Mouse (Mus musculus): ENCODE data around the gene Pik3ca. TPM values are rescaled to one million over a fixed set of nuclear protein-coding genes. Genes with fewer than 3 reads are reported as not detected.

The Pik3ca gene
- total RNA-seq, 2 experiments from 2014 or later, result 60.9 to 62.3 TPM

GRCm38 (mm10) chr3:32436101-32436500 lies 38.6 kb downstream of the Pik3ca start:
- no peak for DNase-seq (ENCODE audit: low spot score in 2 of 2)
- intact Hi-C loops (cut with DNase I), result no loop called here

DNA sequence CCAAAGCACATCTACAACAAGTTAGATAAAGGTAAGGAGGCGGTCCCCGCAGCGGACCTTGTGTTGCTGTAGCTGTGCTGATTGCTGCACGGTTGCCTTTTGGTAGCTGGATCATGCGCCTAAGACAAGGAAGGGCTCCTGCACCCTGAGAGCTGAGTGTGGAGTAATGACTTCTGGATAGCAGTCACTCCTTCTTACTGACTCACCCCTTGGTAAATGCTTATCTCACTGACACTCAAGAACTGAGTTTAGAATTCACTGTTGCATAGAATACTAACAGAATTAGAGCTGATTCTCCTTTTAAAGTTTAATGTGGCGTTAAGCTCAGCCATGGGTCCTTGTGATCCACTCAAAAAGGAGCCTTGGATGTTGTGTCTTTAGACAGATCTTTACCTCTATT lies 39.8 kb downstream of the Pik3ca start:
- intact Hi-C loops (cut with DNase I), result no loop called here
- no peak for DNase-seq (ENCODE audit: low spot score in 2 of 2)

GRCm38 (mm10) chr3:32437820-32438219 lies 40.3 kb downstream of the Pik3ca start:
- no peak for DNase-seq (ENCODE audit: low spot score in 2 of 2)
- intact Hi-C loops (cut with DNase I), result no loop called here

- intact Hi-C loops (cut with DNase I), result no loop called here
- DNase-seq (ENCODE audit: low spot score in 2 of 2), result no peak
These were observed 41.2 kb downstream of the Pik3ca start for GRCm38 (mm10) chr3:32438716-32439115.

DNA sequence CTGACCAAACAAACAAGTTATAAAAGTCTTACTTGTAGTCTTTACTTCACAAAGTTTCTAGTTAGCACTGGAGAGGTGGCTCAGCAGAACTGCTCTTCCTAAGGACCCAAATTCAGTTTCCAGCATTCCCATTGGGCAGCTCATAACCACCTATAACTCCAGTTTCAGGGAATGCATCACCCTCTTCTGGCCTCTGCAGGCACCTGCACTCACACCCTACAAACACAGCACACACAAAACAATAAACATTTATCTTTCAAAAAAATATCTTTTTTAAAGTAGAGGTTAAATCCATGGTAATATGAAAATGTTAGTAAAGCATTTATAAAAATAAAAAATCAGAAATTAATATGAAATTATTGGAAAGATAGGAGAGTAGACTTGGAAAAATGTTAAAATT lies 44.2 kb downstream of the Pik3ca start:
- intact Hi-C loops (cut with DNase I), result no loop called here
- no peak for DNase-seq (ENCODE audit: low spot score in 2 of 2)

DNA sequence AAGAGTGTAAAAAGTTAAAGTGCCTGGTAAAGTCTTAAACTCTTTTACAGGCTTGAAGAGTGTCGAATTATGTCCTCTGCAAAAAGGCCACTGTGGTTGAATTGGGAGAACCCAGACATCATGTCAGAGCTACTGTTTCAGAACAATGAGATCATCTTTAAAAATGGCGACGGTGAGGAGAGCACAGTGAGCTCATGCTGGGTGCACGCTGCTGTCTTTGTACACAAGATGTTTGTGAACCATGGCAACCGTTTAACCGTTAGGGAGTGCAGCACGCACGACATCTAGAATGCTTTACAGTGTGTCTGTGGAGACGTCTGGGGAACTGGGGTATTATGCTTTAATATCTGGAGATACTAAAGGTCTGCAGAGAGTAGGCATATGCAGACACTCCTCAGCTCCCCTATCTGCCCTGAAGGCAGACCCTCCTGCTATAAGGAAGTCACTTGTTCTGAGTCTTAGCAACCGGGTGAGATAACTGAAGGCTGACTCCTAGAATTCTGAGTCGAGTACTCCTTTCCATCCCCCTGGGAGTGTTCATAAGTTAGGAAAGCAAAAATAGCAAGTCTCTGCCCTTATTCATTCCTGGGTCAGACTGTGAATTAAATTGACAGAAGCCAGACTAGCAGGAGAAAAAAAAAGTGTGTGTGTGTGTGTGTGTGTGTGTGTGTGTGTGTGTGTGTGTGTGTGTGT lies 57.0 kb downstream of the Pik3ca start:
- intact Hi-C loops (cut with DNase I), result loop anchor here (10.0 kb wide), 1 partner anchor 270 kb away; no protein-coding TSS in a partner anchor
- no peak for DNase-seq (ENCODE audit: low spot score in 2 of 2)

- intact Hi-C loops (cut with DNase I), result loop anchor here (10.0 kb wide), 1 partner anchor 265 kb away; no protein-coding TSS in a partner anchor
- no peak for DNase-seq (ENCODE audit: low spot score in 2 of 2)
These were observed 62.3 kb downstream of the Pik3ca start for GRCm38 (mm10) chr3:32459777-32460176.

DNA sequence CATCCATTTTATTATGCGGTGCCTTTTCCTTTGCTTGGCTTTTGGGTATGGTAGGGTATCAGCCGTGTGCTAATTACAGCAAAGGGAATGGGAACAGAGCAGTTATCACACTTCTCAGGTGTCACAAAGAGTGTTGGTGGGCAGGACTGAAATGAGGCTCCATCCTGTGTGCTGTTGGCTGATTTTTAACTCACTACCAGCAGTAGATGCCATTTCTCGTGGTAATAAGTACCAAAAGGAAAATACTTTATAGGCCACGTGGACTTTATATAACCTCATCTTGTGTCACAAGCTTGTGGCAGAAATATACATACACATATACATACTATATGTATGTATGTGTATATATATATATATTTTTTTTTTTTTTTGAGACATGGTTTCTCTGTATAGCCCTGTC lies 69.8 kb downstream of the Pik3ca start:
- DNase-seq (ENCODE audit: low spot score in 2 of 2), result no peak
- intact Hi-C loops (cut with DNase I), result no loop called here

DNA sequence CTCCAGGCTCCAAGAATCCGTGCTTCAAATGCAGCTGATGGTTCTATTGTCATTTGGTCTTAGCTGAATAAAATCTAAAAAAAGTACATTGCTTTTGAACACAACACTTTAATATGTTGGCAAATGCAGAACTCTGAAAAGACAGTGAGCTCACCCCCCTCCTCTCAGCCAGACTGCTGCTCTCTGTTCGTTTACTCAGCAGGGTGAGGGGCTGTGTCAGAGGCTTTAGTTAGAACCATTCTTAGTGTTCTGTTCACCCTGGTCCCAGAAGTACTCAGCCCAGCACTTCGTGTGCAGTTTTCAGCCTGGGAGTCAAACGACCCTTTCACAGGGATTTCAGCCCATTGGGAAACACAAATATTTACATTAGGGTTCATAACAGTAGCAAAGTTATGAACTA lies 70.9 kb downstream of the Pik3ca start:
- intact Hi-C loops (cut with DNase I), result no loop called here
- DNase-seq (ENCODE audit: low spot score in 2 of 2), result no peak

- intact Hi-C loops (cut with DNase I), result no loop called here
These were observed 73.0 kb downstream of the Pik3ca start for GRCm38 (mm10) chr3:32470449-32470848.

DNA sequence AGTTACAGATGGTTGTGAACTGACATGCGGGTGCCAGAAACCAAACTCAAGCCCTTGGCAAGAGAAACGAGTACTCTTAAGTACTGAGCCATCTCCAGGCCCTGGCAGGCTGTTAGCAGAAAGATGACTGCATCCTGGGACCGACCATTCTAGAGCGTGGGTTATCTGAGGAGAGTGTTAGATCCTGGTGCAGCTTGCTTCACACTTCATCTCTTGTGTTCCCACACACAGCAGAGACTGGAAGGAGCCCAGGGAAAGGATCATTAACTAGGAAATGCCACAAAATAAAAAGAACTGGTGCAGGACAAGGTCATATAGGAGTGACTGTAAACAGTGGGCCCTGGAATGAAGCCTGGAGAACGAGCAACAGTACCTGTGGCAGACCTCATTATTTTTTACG lies 73.6 kb downstream of the Pik3ca start:
- intact Hi-C loops (cut with DNase I), result no loop called here
- DNase-seq (ENCODE audit: low spot score in 2 of 2), result peak; percentile 35 to 82

More at GRCm38 (mm10) chr3:32470449-32470848, 73.0 kb downstream of the Pik3ca start:
- DNase-seq (ENCODE audit: low spot score in 2 of 2), result no peak

- DNase-seq (ENCODE audit: low spot score in 2 of 2), result no peak
- intact Hi-C loops (cut with DNase I), result no loop called here
These were observed 74.9 kb downstream of the Pik3ca start for GRCm38 (mm10) chr3:32472191-32472900.

GRCm38 (mm10) chr3:32473184-32473583 lies 75.7 kb downstream of the Pik3ca start:
- DNase-seq (ENCODE audit: low spot score in 2 of 2), result no peak
- intact Hi-C loops (cut with DNase I), result no loop called here

- intact Hi-C loops (cut with DNase I), result no loop called here
- DNase-seq (ENCODE audit: low spot score in 2 of 2), result no peak
These were observed 82.5 kb downstream of the Pik3ca start for GRCm38 (mm10) chr3:32479961-32480360.

DNA sequence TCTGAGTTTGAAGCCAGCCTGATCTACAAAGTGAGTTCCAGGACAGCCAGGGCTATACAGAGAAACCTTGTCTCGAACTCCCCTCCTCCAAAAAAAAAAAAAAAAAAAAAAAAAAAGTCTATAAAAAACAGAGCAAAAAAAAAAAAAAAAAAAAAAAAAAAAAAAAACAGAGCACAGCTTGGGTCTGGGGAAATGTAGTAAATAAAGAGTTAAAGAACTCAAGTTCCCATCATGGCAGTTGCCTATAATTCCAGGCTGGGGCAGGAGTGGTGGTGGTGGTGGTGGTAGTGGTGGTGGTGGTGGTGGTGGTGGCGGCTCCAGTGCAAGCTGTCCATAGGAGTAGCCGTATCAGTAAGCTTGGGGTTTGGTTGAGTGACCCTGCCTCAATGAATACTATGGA lies 85.6 kb downstream of the Pik3ca start:
- intact Hi-C loops (cut with DNase I), result no loop called here
- no peak for DNase-seq (ENCODE audit: low spot score in 2 of 2)

- intact Hi-C loops (cut with DNase I), result no loop called here
These were observed 89.1 kb downstream of the Pik3ca start for GRCm38 (mm10) chr3:32486543-32486942.

GRCm38 (mm10) chr3:32488172-32488571 lies 90.7 kb downstream of the Pik3ca start:
- intact Hi-C loops (cut with DNase I), result no loop called here
- DNase-seq (ENCODE audit: low spot score in 2 of 2), result no peak

More at GRCm38 (mm10) chr3:32486543-32486942, 89.1 kb downstream of the Pik3ca start:
- no peak for DNase-seq (ENCODE audit: low spot score in 2 of 2)

GRCm38 (mm10) chr3:32490076-32490927 lies 92.8 kb downstream of the Pik3ca start:
- DNase-seq (ENCODE audit: low spot score in 2 of 2), result no peak

DNA sequence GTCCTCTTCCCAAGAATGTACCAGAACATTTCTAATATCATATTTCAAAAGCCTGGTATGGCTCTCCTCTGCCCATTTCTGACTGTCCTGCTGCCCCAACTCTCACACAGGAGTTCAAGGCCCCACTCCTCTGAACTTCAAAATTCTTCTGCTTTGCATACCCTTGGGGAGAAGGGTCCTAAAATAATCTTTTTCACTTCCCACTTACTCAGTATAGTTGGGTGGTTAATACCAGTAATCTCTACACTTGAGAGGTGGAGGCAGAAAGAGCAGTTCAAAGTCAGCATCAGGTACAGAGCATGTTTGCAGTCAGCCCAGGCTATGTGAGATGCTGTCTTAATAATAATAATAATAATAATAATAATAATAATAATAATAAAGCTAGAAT lies 93.5 kb downstream of the Pik3ca start:
- no peak for DNase-seq (ENCODE audit: low spot score in 2 of 2)
- intact Hi-C loops (cut with DNase I), result no loop called here

More at GRCm38 (mm10) chr3:32490076-32490927, 92.8 kb downstream of the Pik3ca start:
- intact Hi-C loops (cut with DNase I), result no loop called here

Data from left cerebral cortex, postnatal 25 days (tissue).